Mouse (Mus musculus) E14TG2a.4 (cell line): ENCODE data around the gene Mbnl2.

Experiments
- CTCF ChIP-seq: conservative IDR thresholded peaks from 2 replicates; pipeline ENCODE4 v1.5.1; 2014; ENCODE audit warnings: low read length
- NANOG ChIP-seq: IDR thresholded peaks from 2 replicates; pipeline ENCODE4 v1.6.1; 2014; ENCODE audit warnings: borderline replicate concordance, low read length, mixed read lengths
- POU5F1 ChIP-seq: IDR thresholded peaks from 2 replicates; pipeline ENCODE4 v1.6.1; 2014; ENCODE audit warnings: low read length, borderline replicate concordance

GRCm38 (mm10) chr14:120324883-120325480 is 49.5 kb downstream of the Mbnl2 start:
- TF ChIP-seq CTCF (no peak), NANOG (no peak), POU5F1 (no peak)
